Mouse (Mus musculus) limb, embryonic 14.5 days (tissue): ENCODE data around the gene Sema7a. TPM values are rescaled to one million over a fixed set of nuclear protein-coding genes. Genes with fewer than 3 reads are reported as not detected.

Experiments used
- ATAC-seq: fragments of 200-750 bp; cut with Nextera tagmentation; 2 replicates; pipeline ENCODE4 v1.8.0; 2017; ENCODE audit warnings: low read depth, moderate number of reproducible peaks, moderate TSS enrichment; ENCODE audit not compliant: low FRiP score
- DNase-seq: peaks from one replicate; pipeline ENCODE4 v3.0.0-alpha.2; 2015; ENCODE audit warnings: low spot score
- H3K27ac ChIP-seq: fragments of 300-500 bp; sonication (generic); replicated peaks from 2 replicates; pipeline ENCODE4 v1.5.1; 2014; ENCODE audit warnings: low read depth, mild to moderate bottlenecking, low read length, moderate library complexity, mixed read lengths
- H3K27me3 ChIP-seq: fragments of 300-500 bp; sonication (generic); 2 replicates; pipeline ENCODE4 v1.6.1; 2014; ENCODE audit warnings: low read length, mixed read lengths; ENCODE audit not compliant: control insufficient read depth, insufficient read depth
- H3K36me3 ChIP-seq: fragments of 300-500 bp; sonication (generic); 2 replicates; pipeline ENCODE4 v1.6.1; 2014; ENCODE audit warnings: mild to moderate bottlenecking, low read length, moderate library complexity, mixed read lengths; ENCODE audit not compliant: control insufficient read depth, insufficient read depth
- H3K4me1 ChIP-seq: fragments of 300-500 bp; sonication (generic); 2 replicates; pipeline ENCODE4 v1.6.1; 2014; ENCODE audit warnings: antibody characterized with exemption, low read length, mixed read lengths; ENCODE audit not compliant: control insufficient read depth, insufficient read depth
- H3K4me2 ChIP-seq: fragments of 300-500 bp; sonication (generic); replicated peaks from 2 replicates; pipeline ENCODE4 v1.6.1; 2014; ENCODE audit warnings: low read depth, mild to moderate bottlenecking, low read length, moderate library complexity; ENCODE audit not compliant: severe bottlenecking
- H3K4me3 ChIP-seq: fragments of 300-500 bp; sonication (generic); replicated peaks from 2 replicates; pipeline ENCODE4 v1.5.1; 2014; ENCODE audit warnings: low read length
- H3K9ac ChIP-seq: fragments of 300-500 bp; sonication (generic); 2 replicates; pipeline ENCODE4 v1.6.1; 2014; ENCODE audit warnings: mild to moderate bottlenecking, low read depth, low read length, moderate library complexity; ENCODE audit not compliant: severe bottlenecking
- H3K9me3 ChIP-seq: fragments of 300-500 bp; sonication (generic); 2 replicates; pipeline ENCODE4 v1.6.1; 2016; ENCODE audit warnings: low read length; ENCODE audit not compliant: control insufficient read depth
- POLR2A ChIP-seq: fragments of 200-500 bp; IDR thresholded peaks from 2 replicates; pipeline ENCODE4 v1.8.0; 2012; ENCODE audit warnings: inconsistent platforms, mild to moderate bottlenecking, moderate library complexity, borderline replicate concordance; ENCODE audit not compliant: insufficient read depth, insufficient read length; ENCODE audit errors: extremely low read depth
- WGBS: fragments of 180-500 bp; shearing (Covaris S2); extraction: QIAGEN DNeasy Blood & Tissue Kit; methylation state at CpG from one replicate; pipeline ENCODE4 v1.1.7; 2014; 5-methylcytosine and 5-hydroxymethylcytosine counted together
- polyA plus RNA-seq, 2 experiments: library from polyadenylated mRNA; depleted of rRNA in 1 of 2; stranded (reverse) in 1 of 2; unstranded in 1 of 2; fragments of >200 nt; fragmentation: Nextera tagmentation in 1 of 2; extraction: Ambion mirVana in 1 of 2; gene quantifications; 2 replicates each; pipeline versions ENCODE4 v1.2.1 to v1.2.3; 2012 to 2014

Gene Sema7a
- 7.4 and 9.4 TPM in 2 replicates for polyA plus RNA-seq (2012; rRNA removed)
- 0.57 and 1.1 TPM in 2 replicates for polyA plus RNA-seq (2014; fragmentation: Nextera tagmentation; extraction: Ambion mirVana)

GRCm38 (mm10) chr9:57939431-57940348 lies at the start of gene Sema7a:
TSS of gene Sema7a (plus strand) at chr9:57940112.
- WGBS = 4% methylated on average over 36 of the region's 60 CpGs
- TF ChIP-seq POLR2A = no peak
- peak within 1 kb of the TSS; percentile 97 for H3K4me2 ChIP-seq
- peak within 1 kb of the TSS; percentile 63 for H3K4me3 ChIP-seq
- no peaks in the 10 kb centered on the region for H3K36me3 ChIP-seq
- peaks cover 12% of the 10 kb centered on the region for H3K4me1 ChIP-seq
- peaks cover 36% of the 10 kb centered on the region for H3K27me3 ChIP-seq
- H3K27ac ChIP-seq = no peak within 1 kb of the TSS
- ATAC-seq (peak; percentile 80), DNase-seq (peak; percentile 72)
- H3K9ac ChIP-seq = peak within 1 kb of the TSS; percentile 66
- no peaks in the 10 kb centered on the region for H3K9me3 ChIP-seq

DNA sequence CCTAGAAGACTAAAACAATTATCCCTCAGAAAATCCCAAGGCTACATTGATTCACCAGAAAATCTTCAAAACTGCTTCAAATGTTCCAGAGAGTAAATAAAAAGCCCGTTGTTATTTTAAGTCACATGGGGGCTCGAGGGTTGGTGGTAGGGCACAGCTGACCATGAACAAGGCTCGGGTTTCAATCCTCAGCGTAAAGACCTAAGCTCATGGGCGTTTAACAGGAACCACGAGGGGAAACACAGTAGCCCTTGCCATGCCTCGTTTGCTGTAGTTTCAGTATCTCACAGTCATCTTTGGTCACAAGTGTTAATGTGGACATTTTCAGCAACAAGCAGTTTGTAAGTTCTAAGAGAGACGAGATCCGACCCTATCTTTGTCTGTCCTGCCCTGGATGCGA lies 39.4 kb upstream of the Sema7a start:
- TF ChIP-seq POLR2A = no peak
- Histone ChIP-seq H3K4me3 (no peak overlapping the region), H3K4me1 (no peaks in the 10 kb centered on the region), H3K27me3 (no peaks in the 10 kb centered on the region), H3K9me3 (no peaks in the 10 kb centered on the region), H3K36me3 (no peaks in the 10 kb centered on the region), H3K27ac (no peak overlapping the region), H3K4me2 (no peak overlapping the region), H3K9ac (no peak overlapping the region)
- WGBS = 32% methylated on average over 10 of the region's 10 CpGs
- ATAC-seq (no peak), DNase-seq (no peak)

DNA sequence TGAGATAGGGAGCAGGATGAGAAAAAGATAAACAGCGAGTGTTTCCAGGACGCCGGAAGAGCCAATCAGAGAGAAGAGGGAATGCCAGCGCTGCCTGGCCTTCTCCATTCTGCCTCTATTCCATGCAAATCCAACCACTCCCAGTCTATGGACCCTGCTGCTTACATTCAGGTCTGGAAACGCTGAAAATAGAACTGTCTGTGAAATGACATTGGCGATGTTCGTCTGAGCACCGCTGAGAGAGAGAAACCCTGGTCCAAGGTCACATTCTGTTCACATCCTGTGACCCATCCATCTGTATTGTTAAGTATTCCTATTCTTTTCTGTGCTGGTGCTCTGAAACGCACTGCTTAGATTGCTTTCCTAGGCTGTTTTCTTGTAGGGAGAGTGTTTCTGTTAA lies 38.7 kb upstream of the Sema7a start:
- TF ChIP-seq POLR2A = no peak
- Histone ChIP-seq H3K27me3 (no peaks in the 10 kb centered on the region), H3K4me1 (no peaks in the 10 kb centered on the region), H3K9me3 (no peaks in the 10 kb centered on the region), H3K4me2 (no peak overlapping the region), H3K9ac (no peak overlapping the region), H3K27ac (no peak overlapping the region), H3K4me3 (no peak overlapping the region), H3K36me3 (no peaks in the 10 kb centered on the region)
- WGBS = 55% methylated on average over 9 of the region's 9 CpGs
- ATAC-seq = no peak
- no peak for DNase-seq

DNA sequence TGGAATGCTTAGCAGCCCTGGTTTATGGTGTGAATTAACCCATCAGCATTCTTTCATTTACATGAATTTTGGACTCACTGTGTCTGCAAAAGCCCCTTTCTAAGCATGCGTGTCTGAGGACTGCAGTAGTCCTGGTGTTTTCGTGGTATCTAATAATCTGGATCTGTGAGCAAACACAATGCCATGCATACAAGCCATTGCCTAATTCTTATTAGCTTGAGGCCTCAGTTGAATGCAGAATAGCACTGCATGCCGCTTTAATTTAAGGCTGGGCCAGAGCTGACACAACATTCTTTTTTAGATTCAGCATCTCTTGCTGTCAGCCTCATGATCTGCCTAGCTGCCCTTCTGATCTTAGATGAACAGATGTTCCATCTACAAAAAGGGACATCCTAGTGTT lies 38.3 kb upstream of the Sema7a start:
- Histone ChIP-seq H3K27ac (no peak overlapping the region), H3K36me3 (no peaks in the 10 kb centered on the region), H3K27me3 (no peaks in the 10 kb centered on the region), H3K9me3 (no peaks in the 10 kb centered on the region), H3K4me2 (no peak overlapping the region), H3K4me1 (no peaks in the 10 kb centered on the region), H3K9ac (no peak overlapping the region), H3K4me3 (no peak overlapping the region)
- TF ChIP-seq POLR2A = no peak
- no peak for DNase-seq
- WGBS = 85% methylated on average over 3 of the region's 3 CpGs
- no peak for ATAC-seq

DNA sequence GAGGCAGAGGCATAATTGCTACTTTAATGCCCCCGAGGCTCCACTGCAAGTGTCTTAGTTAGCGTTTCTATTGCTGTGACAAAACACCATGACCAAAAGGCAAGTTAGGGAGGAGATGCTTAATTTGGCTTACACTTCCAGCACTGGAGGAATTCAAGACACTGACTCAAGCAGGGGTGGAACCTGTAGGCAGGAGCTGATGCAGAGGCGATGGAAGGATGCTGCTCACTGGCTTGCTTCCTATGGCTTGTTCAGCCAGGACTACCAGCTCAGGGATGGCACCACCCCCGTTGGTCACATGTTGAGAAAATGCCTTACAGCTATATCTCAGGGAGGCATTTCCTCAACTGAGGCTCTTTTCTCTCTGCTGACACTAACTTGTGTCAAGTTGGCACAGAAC lies 37.8 kb upstream of the Sema7a start:
- TF ChIP-seq POLR2A = no peak
- no peaks in the 10 kb centered on the region for H3K9me3 ChIP-seq
- 67% methylated on average over 4 of the region's 4 CpGs for WGBS
- H3K27ac ChIP-seq = no peak overlapping the region
- no peaks in the 10 kb centered on the region for H3K4me1 ChIP-seq
- H3K36me3 ChIP-seq = no peaks in the 10 kb centered on the region
- H3K27me3 ChIP-seq = no peaks in the 10 kb centered on the region
- no peak overlapping the region for H3K4me3 ChIP-seq
- no peak overlapping the region for H3K9ac ChIP-seq
- ATAC-seq (no peak), DNase-seq (no peak)
- no peak overlapping the region for H3K4me2 ChIP-seq
